Mouse (Mus musculus) myocyte (in vitro differentiated cells): ENCODE measurements at regions not wholly inside any gene's neighbourhood (a gene's known extent, or its start where the extent isn't known, plus 50 kb on each side); places are given as distances from the start of the nearest gene placed in this dataset.

ENCODE experiments used
- H3K27me3 ChIP-seq: one replicate; pipeline ENCODE4 v1.6.1; 2011; ENCODE audit not compliant: control insufficient read depth, insufficient read depth, insufficient read length
- H3K36me3 ChIP-seq: one replicate; pipeline ENCODE4 v1.6.1; 2011; ENCODE audit not compliant: control insufficient read depth, insufficient read depth
- H3K4me2 ChIP-seq: one replicate; pipeline ENCODE4 v1.6.1; 2011; ENCODE audit warnings: low read depth, control low read depth
- H3K4me3 ChIP-seq: one replicate; pipeline ENCODE4 v1.5.1; 2011; ENCODE audit warnings: mild to moderate bottlenecking, control low read depth, moderate library complexity
- H3K79me2 ChIP-seq: one replicate; pipeline ENCODE4 v1.6.1; 2011; ENCODE audit not compliant: control insufficient read depth, insufficient read depth
- H3ac ChIP-seq: one replicate; pipeline ENCODE4 v1.6.1; 2011; ENCODE audit not compliant: control insufficient read depth, insufficient read length
- CEBPB ChIP-seq: IDR thresholded peaks from 2 replicates; pipeline ENCODE4 v1.6.1; 2011; ENCODE audit warnings: mild to moderate bottlenecking, moderate library complexity; ENCODE audit not compliant: poor library complexity, insufficient read depth, severe bottlenecking
- E2F4 ChIP-seq: IDR thresholded peaks from one replicate; pipeline ENCODE4 v1.6.1; 2011; ENCODE audit warnings: mild to moderate bottlenecking, control low read depth, moderate library complexity; ENCODE audit not compliant: insufficient read depth
- MAX ChIP-seq: IDR thresholded peaks from one replicate; pipeline ENCODE4 v1.6.1; 2011; ENCODE audit warnings: low read depth, mild to moderate bottlenecking, control low read depth
- MYOD1 ChIP-seq, 3 experiments: IDR thresholded peaks; one replicate each; pipeline ENCODE4 v1.6.1; 2011; ENCODE audit warnings: control low read depth in 2 of 3, low read depth in 2 of 3, mild to moderate bottlenecking in 2 of 3, moderate library complexity in 1 of 3; ENCODE audit not compliant: insufficient read length in 2 of 3, control insufficient read depth in 1 of 3
- MYOG ChIP-seq, 3 experiments: IDR thresholded peaks; one replicate each; pipeline ENCODE4 v1.6.1; 2011; ENCODE audit warnings: control low read depth in 2 of 3, low read depth in 2 of 3, mild to moderate bottlenecking in 2 of 3; ENCODE audit not compliant: insufficient read length in 2 of 3, control insufficient read depth in 1 of 3, insufficient read depth in 1 of 3
- POLR2A ChIP-seq: IDR thresholded peaks from one replicate; pipeline ENCODE4 v1.6.1; 2011; ENCODE audit warnings: low read depth, mild to moderate bottlenecking, control low read depth, moderate library complexity; ENCODE audit not compliant: insufficient read length
- POLR2AphosphoS2 ChIP-seq: IDR thresholded peaks from one replicate; pipeline ENCODE4 v1.6.1; 2011; ENCODE audit warnings: low read depth, control low read depth; ENCODE audit not compliant: insufficient read length
- REST ChIP-seq: IDR thresholded peaks from one replicate; pipeline ENCODE4 v1.6.1; 2011; ENCODE audit warnings: mild to moderate bottlenecking, control low read depth, moderate library complexity; ENCODE audit not compliant: insufficient read depth, insufficient read length
- SRF ChIP-seq: IDR thresholded peaks from one replicate; pipeline ENCODE4 v1.6.1; 2011; ENCODE audit warnings: low read depth; ENCODE audit not compliant: control insufficient read depth, insufficient read length
- TCF12 ChIP-seq: IDR thresholded peaks from one replicate; pipeline ENCODE4 v1.6.1; 2011; ENCODE audit warnings: mild to moderate bottlenecking, control low read depth; ENCODE audit not compliant: poor library complexity, insufficient read depth, severe bottlenecking
- TCF3 ChIP-seq: IDR thresholded peaks from one replicate; pipeline ENCODE4 v1.6.1; 2011; ENCODE audit warnings: low read depth, control low read depth; ENCODE audit not compliant: insufficient read length
- USF1 ChIP-seq: IDR thresholded peaks from one replicate; pipeline ENCODE4 v1.6.1; 2011; ENCODE audit warnings: low read depth, mild to moderate bottlenecking, control low read depth, moderate library complexity

DNA sequence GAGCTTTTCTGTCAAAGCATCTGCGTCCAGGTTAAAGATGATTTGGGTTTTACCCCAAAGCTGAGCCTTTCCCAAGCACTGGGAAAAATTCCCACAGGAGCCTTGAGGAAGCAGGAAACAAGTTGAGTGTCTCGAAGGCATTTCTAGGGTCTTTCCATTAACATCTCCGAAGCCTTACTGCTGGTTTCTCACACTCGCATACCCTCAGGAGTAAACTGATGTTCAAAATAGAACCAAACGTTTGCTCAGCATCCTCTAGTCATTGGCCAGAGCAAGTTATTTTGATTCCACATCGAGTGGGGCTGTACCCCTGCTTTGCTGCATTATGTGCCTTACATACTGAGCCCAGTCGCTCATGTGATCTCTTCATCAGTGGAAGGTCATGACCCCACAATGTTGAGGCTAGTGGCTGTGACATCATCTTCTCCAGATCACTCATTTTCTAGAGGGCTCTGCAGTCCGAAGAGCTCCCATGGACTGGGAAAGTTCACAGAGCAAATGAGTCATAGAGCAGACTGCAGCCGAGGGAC lies 198.9 kb upstream of the Cxcl12 start:
- Histone ChIP-seq H3ac (no peak overlapping the region), H3K4me3 (no peak overlapping the region), H3K79me2 (no peaks in the 10 kb centered on the region), H3K4me2 (no peak overlapping the region), H3K36me3 (no peaks in the 10 kb centered on the region), H3K27me3 (no peaks in the 10 kb centered on the region)
- TF ChIP-seq CEBPB = no peak
- no peak for TF ChIP-seq MYOG (IDR thresholded peaks at IDR 0.05; ENCODE audit: control insufficient read depth in 1 of 3, insufficient read depth in 1 of 3, insufficient read length in 2 of 3, low read depth in 2 of 3)
- TF ChIP-seq USF1 = no peak
- TF ChIP-seq TCF3 = no peak
- TF ChIP-seq POLR2AphosphoS2 = no peak
- TF ChIP-seq SRF = no peak
- no peak for TF ChIP-seq E2F4
- TF ChIP-seq TCF12 = no peak
- TF ChIP-seq REST = no peak
- no peak for TF ChIP-seq MAX
- no peak for TF ChIP-seq POLR2A
- no peak for TF ChIP-seq MYOD1 (IDR thresholded peaks at IDR 0.05; ENCODE audit: control insufficient read depth in 1 of 3, insufficient read length in 2 of 3, low read depth in 2 of 3)

DNA sequence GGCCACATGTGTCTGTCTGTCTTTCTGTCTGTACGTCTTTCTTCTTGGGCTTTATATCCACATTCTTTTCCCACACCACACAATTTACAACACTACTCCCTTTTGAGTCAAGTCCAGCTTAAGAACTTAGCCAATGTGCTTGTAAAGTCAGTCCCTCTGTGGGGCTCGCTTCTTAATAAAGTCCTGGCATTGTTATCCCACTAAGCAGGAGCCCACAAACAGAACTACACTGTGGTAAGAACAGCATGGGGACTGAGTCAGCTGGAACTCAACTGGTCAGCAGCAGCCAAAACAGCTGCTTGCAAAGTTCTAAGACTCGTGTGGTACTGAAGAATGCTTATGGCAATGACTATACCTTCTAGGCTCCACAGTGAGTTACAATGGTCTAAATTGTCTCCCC lies 193.5 kb upstream of the Cxcl12 start:
- no peak overlapping the region for H3K4me2 ChIP-seq
- H3K36me3 ChIP-seq = no peaks in the 10 kb centered on the region
- no peaks in the 10 kb centered on the region for H3K27me3 ChIP-seq
- H3ac ChIP-seq = no peak overlapping the region
- TF ChIP-seq MAX (no peak), TCF12 (no peak), REST (no peak), USF1 (no peak), SRF (no peak), POLR2AphosphoS2 (no peak), TCF3 (no peak), MYOG (IDR thresholded peaks at IDR 0.05; ENCODE audit: control insufficient read depth in 1 of 3, insufficient read depth in 1 of 3, insufficient read length in 2 of 3, low read depth in 2 of 3) (no peak), CEBPB (no peak), MYOD1 (IDR thresholded peaks at IDR 0.05; ENCODE audit: control insufficient read depth in 1 of 3, insufficient read length in 2 of 3, low read depth in 2 of 3) (no peak), E2F4 (no peak), POLR2A (no peak)
- no peaks in the 10 kb centered on the region for H3K79me2 ChIP-seq
- H3K4me3 ChIP-seq = no peak overlapping the region

DNA sequence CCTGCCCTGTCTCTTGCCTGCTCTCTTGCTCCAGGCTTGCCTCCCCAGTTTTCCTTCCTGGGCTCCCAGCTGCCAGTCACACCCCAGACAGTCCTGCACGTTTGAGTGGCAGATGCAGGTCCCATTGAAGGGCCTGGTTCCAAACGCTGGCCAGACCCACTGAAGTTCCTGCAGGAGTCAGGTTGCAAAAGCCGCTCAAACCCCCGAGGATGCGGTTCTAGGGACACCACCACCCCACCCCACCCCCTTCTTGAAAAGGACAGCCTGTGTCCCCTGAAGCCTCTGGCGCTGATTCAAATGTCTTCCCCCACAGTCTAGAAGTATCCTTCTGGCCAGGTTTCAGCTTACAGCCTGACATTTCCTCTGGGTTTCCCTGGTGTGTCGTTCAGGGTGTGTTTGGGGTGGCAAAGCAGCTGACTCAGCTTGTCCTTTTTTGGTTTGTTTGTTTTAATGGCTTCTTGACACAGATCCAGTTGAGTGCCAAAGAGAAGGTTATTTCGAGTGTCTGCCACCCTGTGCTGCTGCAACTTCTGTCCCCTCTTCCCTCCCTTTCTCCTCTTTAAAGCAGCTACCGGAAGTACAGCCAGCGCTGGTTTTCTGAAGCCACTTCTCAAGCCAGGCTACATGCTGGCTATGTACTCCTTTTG lies 187.9 kb upstream of the Cxcl12 start:
- Histone ChIP-seq H3K79me2 (no peaks in the 10 kb centered on the region), H3K4me2 (peak overlapping the region; percentile 46), H3K36me3 (no peaks in the 10 kb centered on the region), H3K4me3 (no peak overlapping the region), H3K27me3 (no peaks in the 10 kb centered on the region), H3ac (no peak overlapping the region)
- no peak for TF ChIP-seq TCF3
- TF ChIP-seq USF1 = no peak
- no peak for TF ChIP-seq POLR2A
- no peak for TF ChIP-seq CEBPB
- TF ChIP-seq MYOD1 (IDR thresholded peaks at IDR 0.05; ENCODE audit: control insufficient read depth in 1 of 3, insufficient read length in 2 of 3, low read depth in 2 of 3) = peak in 1 of 3 experiments; percentile 8
- no peak for TF ChIP-seq MAX

DNA sequence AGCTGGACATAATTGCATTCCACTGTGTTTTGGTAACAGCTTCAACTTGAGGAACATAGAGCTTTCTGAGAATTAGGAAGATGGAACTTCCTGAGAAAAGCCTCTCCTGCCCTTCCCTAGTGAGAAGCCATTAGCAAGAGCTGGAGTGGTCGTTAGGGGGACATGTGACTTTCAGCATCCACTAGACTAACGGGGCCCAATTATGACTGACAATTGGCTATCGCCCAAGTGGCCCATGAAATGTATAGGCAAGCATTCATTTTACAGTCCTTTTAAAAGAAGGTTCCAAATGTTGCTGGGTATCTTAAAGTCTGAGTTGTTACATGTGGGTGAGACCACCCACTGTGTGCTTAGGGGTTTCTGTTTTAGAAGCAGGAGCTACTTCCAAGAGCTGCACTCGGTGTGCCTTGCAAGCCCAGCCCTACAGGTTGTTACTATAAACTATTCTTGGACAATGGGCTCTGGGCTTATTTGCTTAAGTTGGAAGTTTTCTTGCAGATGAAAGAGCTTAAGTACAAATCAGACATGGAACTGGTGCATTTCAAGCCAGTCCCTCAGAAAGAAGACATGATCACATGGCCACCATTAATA lies 183.1 kb upstream of the Cxcl12 start:
- no peaks in the 10 kb centered on the region for H3K36me3 ChIP-seq
- H3K79me2 ChIP-seq = no peaks in the 10 kb centered on the region
- no peak overlapping the region for H3ac ChIP-seq
- TF ChIP-seq REST (no peak), MAX (no peak)
- no peak overlapping the region for H3K4me2 ChIP-seq
- no peak overlapping the region for H3K4me3 ChIP-seq
- no peaks in the 10 kb centered on the region for H3K27me3 ChIP-seq

DNA sequence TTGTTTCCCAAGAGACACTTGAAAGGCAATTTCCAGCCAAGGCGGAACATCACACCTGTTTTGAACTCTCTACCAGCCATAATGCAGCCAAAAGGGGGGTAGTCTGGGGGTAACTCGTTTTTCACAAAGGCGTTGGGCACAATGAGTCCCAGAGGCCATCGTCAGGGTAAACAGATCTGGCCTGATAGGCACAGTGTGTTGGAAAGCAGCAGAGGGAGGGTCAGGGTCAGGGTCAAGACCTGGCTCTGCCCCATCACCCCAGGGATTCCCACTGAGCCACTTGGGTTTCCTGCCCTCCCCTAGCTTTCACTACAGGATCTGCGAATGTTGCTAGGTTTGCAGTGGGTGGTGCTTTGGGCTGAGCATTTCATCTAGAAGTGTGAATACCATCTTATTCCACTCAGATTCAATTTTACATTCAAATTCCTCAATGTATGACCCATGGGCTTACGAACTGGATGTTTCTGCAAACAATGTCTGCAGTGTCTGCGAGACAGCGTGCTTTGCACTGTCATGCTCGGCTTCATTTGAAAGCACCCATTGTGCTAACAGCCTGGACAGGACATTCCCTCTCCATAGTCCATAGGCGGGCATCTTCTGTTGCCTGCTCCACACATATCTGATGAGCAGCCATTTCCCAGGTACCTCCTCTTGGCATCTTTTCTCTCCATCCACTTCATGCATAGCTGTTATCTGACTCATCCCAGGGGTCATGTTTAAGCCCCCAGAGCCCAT lies 181.9 kb upstream of the Cxcl12 start:
- H3K4me2 ChIP-seq = no peak overlapping the region
- no peak overlapping the region for H3ac ChIP-seq
- H3K79me2 ChIP-seq = no peaks in the 10 kb centered on the region
- no peak for TF ChIP-seq TCF12
- no peaks in the 10 kb centered on the region for H3K27me3 ChIP-seq
- no peaks in the 10 kb centered on the region for H3K36me3 ChIP-seq
- no peak overlapping the region for H3K4me3 ChIP-seq
